Mouse (Mus musculus) G1E (cell line): ENCODE results near the gene Runx3. TPM values are rescaled to one million over a fixed set of nuclear protein-coding genes. Genes with fewer than 3 reads are reported as not detected.

ENCODE experiments used
- ATAC-seq: 2 replicates; pipeline ENCODE4 v1.8.0; 2016; ENCODE audit warnings: mild to moderate bottlenecking; ENCODE audit not compliant: insufficient number of reproducible peaks, poor library complexity, low FRiP score, severe bottlenecking; ENCODE audit errors: extremely low read depth
- DNase-seq: peaks from one replicate; pipeline ENCODE4 v3.0.0; 2012; ENCODE audit warnings: low spot score
- H3K27me3 ChIP-seq: 2 replicates; pipeline ENCODE4 v1.6.1; 2012; ENCODE audit warnings: mild to moderate bottlenecking, low read length, inconsistent platforms; ENCODE audit not compliant: insufficient read depth
- H3K36me3 ChIP-seq: replicated peaks from 2 replicates; pipeline ENCODE3; 2012; ENCODE audit warnings: mild to moderate bottlenecking, inconsistent platforms
- H3K4me1 ChIP-seq: 2 replicates; pipeline ENCODE4 v1.6.1; 2012; ENCODE audit warnings: low read depth, low read length, inconsistent platforms, mixed read lengths; ENCODE audit not compliant: insufficient read depth
- H3K4me3 ChIP-seq: 2 replicates; pipeline ENCODE4 v1.5.1; 2012; ENCODE audit warnings: low read depth, mild to moderate bottlenecking, inconsistent platforms, low read length, moderate library complexity, mixed read lengths
- H3K9me3 ChIP-seq: replicated peaks from 2 replicates; pipeline ENCODE4 v1.6.1; 2012; ENCODE audit warnings: inconsistent platforms
- CTCF ChIP-seq: IDR thresholded peaks from 2 replicates; pipeline ENCODE4 v1.5.1; 2012; ENCODE audit warnings: low read depth, low read length, inconsistent platforms, mixed read lengths
- GATA1 ChIP-seq: IDR thresholded peaks from 2 replicates; pipeline ENCODE4 v1.6.1; 2012; ENCODE audit warnings: borderline replicate concordance, low read length, inconsistent platforms, mixed read lengths
- GATA2 ChIP-seq: IDR thresholded peaks from 2 replicates; pipeline ENCODE4 v1.6.1; 2012; ENCODE audit warnings: low read depth, low read length, inconsistent platforms, borderline replicate concordance
- POLR2AphosphoS5 ChIP-seq: IDR thresholded peaks from 2 replicates; pipeline ENCODE4 v1.6.1; 2012; ENCODE audit warnings: low read depth, low read length, inconsistent platforms; ENCODE audit not compliant: insufficient replicate concordance
- TAL1 ChIP-seq: conservative IDR thresholded peaks from 2 replicates; pipeline ENCODE4 v1.6.1; 2012; ENCODE audit warnings: low read depth, low read length, inconsistent platforms, mixed read lengths
- polyA plus RNA-seq: library from polyadenylated mRNA; stranded (reverse); fragments of >175 nt; gene quantifications from 2 replicates; pipeline ENCODE4 v1.2.3, GENCODE M21; 2012
- total RNA-seq, 2 experiments: library from RNA; stranded (forward) in 1 of 2; stranded (reverse) in 1 of 2; fragments of 200-1000 nt in 1 of 2; fragments of >200 nt in 1 of 2; fragmentation: Nextera tagmentation in 1 of 2; gene quantifications; 2 replicates each; pipeline ENCODE4 v1.2.3; 2014 to 2017

The Runx3 gene
- total and polyA plus RNA-seq, 3 experiments, result 0.05 to 0.55 TPM; not detected in 1

DNA sequence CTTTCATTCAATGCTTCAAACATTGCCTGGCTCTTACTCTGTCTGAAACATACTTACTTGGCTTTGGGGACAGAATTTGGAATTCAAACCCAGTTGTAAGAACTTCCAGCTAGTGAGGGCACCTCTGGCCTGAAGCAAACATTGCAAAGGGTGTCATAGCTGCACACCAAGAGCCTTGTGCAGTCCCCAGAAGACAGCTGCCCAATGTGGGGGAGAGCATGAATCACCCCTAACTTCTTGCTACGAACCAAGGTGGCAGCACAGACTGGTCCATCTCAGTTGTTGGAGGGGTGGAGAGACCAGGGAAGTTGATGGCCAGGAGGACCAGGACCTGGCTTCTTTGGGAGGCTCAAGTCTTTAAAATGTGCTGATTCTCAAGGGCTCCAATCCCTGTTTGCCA, 70.7 kb downstream of the Runx3 start:
- TF ChIP-seq CTCF, result no peak
- TF ChIP-seq GATA1, result no peak
- no peak for TF ChIP-seq POLR2AphosphoS5
- no peak for TF ChIP-seq TAL1
- no peak for TF ChIP-seq GATA2
- H3K9me3 ChIP-seq, result peaks cover 6% of the 10 kb centered on the region; the same call in 1 of the 2 replicates
- no peak for DNase-seq
- H3K4me1 ChIP-seq, result no peaks in the 10 kb centered on the region; the same call in 1 of the 2 replicates
- H3K4me3 ChIP-seq, result no peak overlapping the region
- ATAC-seq, result no peak
- peaks cover 21% of the 10 kb centered on the region; the same call in 1 of the 2 replicates for H3K27me3 ChIP-seq
- no peaks in the 10 kb centered on the region for H3K36me3 ChIP-seq

GRCm38 (mm10) chr4:135191604-135192003, 71.2 kb downstream of the Runx3 start:
- Histone ChIP-seq H3K4me3 (no peak overlapping the region), H3K4me1 (no peaks in the 10 kb centered on the region; the same call in 1 of the 2 replicates), H3K27me3 (peaks cover 21% of the 10 kb centered on the region; the same call in 1 of the 2 replicates), H3K9me3 (peaks cover 6% of the 10 kb centered on the region; the same call in 1 of the 2 replicates), H3K36me3 (no peaks in the 10 kb centered on the region)
- ATAC-seq (no peak), DNase-seq (no peak)
- TF ChIP-seq TAL1 (no peak), GATA2 (no peak), CTCF (no peak), GATA1 (no peak), POLR2AphosphoS5 (no peak)

GRCm38 (mm10) chr4:135192841-135193240, 72.4 kb downstream of the Runx3 start:
- ATAC-seq (no peak), DNase-seq (no peak)
- Histone ChIP-seq H3K4me3 (no peak overlapping the region), H3K9me3 (peaks cover 6% of the 10 kb centered on the region; the same call in 1 of the 2 replicates), H3K27me3 (peaks cover 28% of the 10 kb centered on the region), H3K36me3 (no peaks in the 10 kb centered on the region), H3K4me1 (no peaks in the 10 kb centered on the region; the same call in 1 of the 2 replicates)
- TF ChIP-seq GATA2, result no peak
- no peak for TF ChIP-seq GATA1
- no peak for TF ChIP-seq CTCF
- TF ChIP-seq TAL1, result no peak
- no peak for TF ChIP-seq POLR2AphosphoS5

DNA sequence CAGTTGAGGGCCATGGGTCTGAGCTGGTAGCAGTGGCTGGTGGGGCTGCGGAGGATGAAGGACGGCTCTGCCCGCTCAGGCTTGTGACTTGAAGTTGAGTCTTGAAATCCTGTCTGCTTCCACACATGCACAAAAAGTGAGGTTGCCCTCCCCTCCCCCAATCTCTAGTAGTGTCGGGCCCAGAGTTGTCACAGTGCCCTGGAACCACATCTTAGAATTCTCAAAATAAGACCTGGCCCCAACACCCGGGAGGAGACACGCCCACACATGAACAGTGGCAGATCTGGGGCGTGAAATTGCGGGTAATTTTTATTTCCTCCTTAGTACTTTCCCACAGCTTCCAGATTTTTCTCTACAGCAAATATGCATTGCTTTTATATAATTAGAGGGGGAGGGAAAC, 77.4 kb downstream of the Runx3 start:
- H3K4me1 ChIP-seq, result no peaks in the 10 kb centered on the region; the same call in 1 of the 2 replicates
- peaks cover 28% of the 10 kb centered on the region for H3K27me3 ChIP-seq
- ATAC-seq (no peak), DNase-seq (no peak)
- peaks cover 6% of the 10 kb centered on the region; the same call in 1 of the 2 replicates for H3K9me3 ChIP-seq
- no peak for TF ChIP-seq TAL1
- no peaks in the 10 kb centered on the region for H3K36me3 ChIP-seq
- no peak overlapping the region for H3K4me3 ChIP-seq

GRCm38 (mm10) chr4:135201771-135202170, 81.3 kb downstream of the Runx3 start:
- H3K36me3 ChIP-seq, result no peaks in the 10 kb centered on the region
- no peak for TF ChIP-seq TAL1
- TF ChIP-seq POLR2AphosphoS5, result no peak
- TF ChIP-seq GATA2, result no peak
- TF ChIP-seq GATA1, result no peak
- no peak for TF ChIP-seq CTCF
- ATAC-seq (no peak), DNase-seq (no peak)
- H3K4me1 ChIP-seq, result peaks cover 33% of the 10 kb centered on the region
- no peaks in the 10 kb centered on the region for H3K9me3 ChIP-seq
- peaks cover 39% of the 10 kb centered on the region for H3K27me3 ChIP-seq
- H3K4me3 ChIP-seq, result no peak overlapping the region

DNA sequence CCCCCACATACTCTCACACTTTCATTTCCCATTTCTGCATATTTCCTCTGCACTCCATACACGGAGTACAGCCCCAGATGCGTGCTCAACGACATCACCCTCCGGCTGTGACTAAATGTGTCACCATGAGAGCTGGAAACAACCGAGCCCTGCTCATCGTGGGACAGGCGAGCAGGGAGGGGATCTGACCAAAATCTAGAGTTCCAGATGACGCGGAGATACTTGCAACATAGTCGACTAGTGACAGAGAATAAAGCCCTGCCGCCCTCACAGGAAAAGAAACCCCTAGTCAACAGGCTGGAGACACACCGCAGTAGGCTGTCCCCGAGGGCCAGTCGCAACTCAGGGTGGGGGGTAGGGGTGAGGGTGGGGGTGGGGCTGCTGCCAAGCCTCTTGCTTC, 82.8 kb downstream of the Runx3 start:
- DNase-seq (no peak), ATAC-seq (no peak)

More for the DNA sequence above, 82.8 kb downstream of the Runx3 start:
- H3K9me3 ChIP-seq, result no peaks in the 10 kb centered on the region
- no peak overlapping the region for H3K4me3 ChIP-seq
- H3K4me1 ChIP-seq, result peaks cover 39% of the 10 kb centered on the region
- TF ChIP-seq CTCF (no peak), TAL1 (no peak), GATA1 (no peak), GATA2 (no peak), POLR2AphosphoS5 (no peak)
- H3K36me3 ChIP-seq, result no peaks in the 10 kb centered on the region
- peaks cover 31% of the 10 kb centered on the region for H3K27me3 ChIP-seq
